Mouse (Mus musculus) bone marrow macrophage, adult 2 months (primary cell): ENCODE measurements at regions not wholly inside any gene's neighbourhood (a gene's known extent, or its start where the extent isn't known, plus 50 kb on each side); places are given as distances from the start of the nearest gene placed in this dataset.

Source experiments
- CTCF ChIP-seq: IDR thresholded peaks from 2 replicates; pipeline ENCODE4 v1.5.1; 2012; ENCODE audit warnings: low read depth, mild to moderate bottlenecking, low read length, moderate library complexity
- POLR2A ChIP-seq: IDR thresholded peaks from 2 replicates; pipeline ENCODE4 v1.6.1; 2012; ENCODE audit warnings: mild to moderate bottlenecking, low read depth, low read length, borderline replicate concordance

GRCm38 (mm10) chr3:69922792-69923418 lies 63.2 kb upstream of the Sptssb start:
- TF ChIP-seq CTCF: no peak
- no peak for TF ChIP-seq POLR2A
